ENCODE assay signal across 8 mouse cellular contexts in the genomic region with DNA sequence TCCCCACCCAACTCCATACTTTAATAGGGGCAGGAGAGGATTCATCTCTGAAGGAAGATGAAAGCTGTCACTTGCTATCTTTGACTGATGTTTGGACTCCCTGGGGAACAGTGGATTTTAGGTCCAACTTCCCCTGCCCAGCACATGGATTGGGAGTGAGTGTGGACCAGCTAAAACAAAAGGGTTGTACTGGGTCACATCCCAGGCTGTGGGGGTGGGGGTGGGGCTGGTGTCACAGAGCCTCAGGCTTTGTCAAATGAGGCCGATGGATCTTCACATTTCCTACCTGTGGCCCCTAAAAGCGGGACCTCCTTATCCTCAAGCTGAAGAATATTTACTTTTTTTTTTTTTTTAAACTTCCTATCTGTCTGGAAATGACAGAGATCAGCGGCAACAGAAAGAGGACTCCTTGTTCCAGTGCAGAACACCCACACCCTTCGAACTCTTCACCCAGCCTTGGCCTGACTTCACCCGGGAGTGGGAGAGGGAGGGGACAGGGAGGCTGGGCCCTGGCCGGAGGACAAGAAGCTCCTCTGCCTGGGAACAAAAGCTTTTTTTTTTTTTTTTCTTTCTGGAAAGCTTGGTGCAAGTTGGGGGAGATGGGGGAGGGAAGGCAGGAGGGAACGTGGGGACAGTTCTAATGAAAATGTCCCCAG. TPM values are rescaled to one million over a fixed set of nuclear protein-coding genes. Genes with fewer than 3 reads are reported as not detected.
DNase-seq lines count a peak whose midpoint lies in the region; ATAC-seq and TF ChIP-seq lines count a peak whose summit lies in the region.

No protein-coding gene starts in this region.

- TF ChIP-seq POLR2A in ES-Bruce4 (IDR thresholded peaks at IDR 0.05; ENCODE audit: insufficient read depth, low read length), result no peak

- ATAC-seq in embryonic facial prominence, embryonic 13.5 days (ENCODE audit: insufficient number of reproducible peaks, insufficient read depth, low FRiP score, low TSS enrichment, low read depth), result 0 out of 2 replicates have a peak, but pooled peaks have one; percentile 10
- ATAC-seq in forebrain, embryonic 16.5 days, result no peak
- ATAC-seq in monocyte, adult 5-6 weeks (replicated peaks; ENCODE audit: insufficient number of reproducible peaks, low FRiP score, low TSS enrichment, poor library complexity, severe bottlenecking), result no peak

- H3K4me2 ChIP-seq in embryonic facial prominence, embryonic 13.5 days, result no peak overlapping the region
- H3K4me2 ChIP-seq in forebrain, embryonic 16.5 days (ENCODE audit: low read length), result no peak overlapping the region

- 11% methylated on average over 7 of the region's 7 CpGs for WGBS in embryonic facial prominence, embryonic 13.5 days
- WGBS in embryonic facial prominence, embryonic 10.5 days, result 12% methylated on average over 7 of the region's 7 CpGs
- 10% methylated on average over 7 of the region's 7 CpGs for WGBS in forebrain, embryonic 16.5 days

- no peak for DNase-seq in embryonic facial prominence, embryonic 10.5 days (ENCODE audit: low spot score)
- DNase-seq in gastrocnemius, adult 2 months, result peak; percentile 91
- DNase-seq in lung, adult 18-20 months, result peak; percentile 92 to 96
- DNase-seq in B cell, adult 2 months, result no peak

- TF ChIP-seq EP300 in ES-Bruce4 (IDR thresholded peaks at IDR 0.05; ENCODE audit: insufficient read depth, low read depth, low read length), result no peak

- H3K27me3 ChIP-seq in embryonic facial prominence, embryonic 13.5 days, result no peaks in the 10 kb centered on the region
- H3K27me3 ChIP-seq in embryonic facial prominence, embryonic 10.5 days (replicated peaks; ENCODE audit: low read depth, poor library complexity, severe bottlenecking), result peaks cover 9% of the 10 kb centered on the region; the same call in 1 of the 2 replicates
- no peaks in the 10 kb centered on the region for H3K27me3 ChIP-seq in ES-Bruce4 (ENCODE audit: control insufficient read depth, insufficient read depth, low read length, poor library complexity, severe bottlenecking)
- no peaks in the 10 kb centered on the region for H3K27me3 ChIP-seq in forebrain, embryonic 16.5 days (replicated peaks; ENCODE audit: control insufficient read depth, insufficient read depth, low read length)

- no peaks in the 10 kb centered on the region for H3K36me3 ChIP-seq in embryonic facial prominence, embryonic 13.5 days
- H3K36me3 ChIP-seq in embryonic facial prominence, embryonic 10.5 days (replicated peaks), result no peaks in the 10 kb centered on the region
- no peaks in the 10 kb centered on the region for H3K36me3 ChIP-seq in ES-Bruce4 (ENCODE audit: control insufficient read depth, insufficient read depth, low read length, poor library complexity, severe bottlenecking)
- no peaks in the 10 kb centered on the region for H3K36me3 ChIP-seq in forebrain, embryonic 16.5 days (ENCODE audit: control insufficient read depth, insufficient read depth)

- no peak overlapping the region for H3K27ac ChIP-seq in embryonic facial prominence, embryonic 13.5 days
- H3K27ac ChIP-seq in embryonic facial prominence, embryonic 10.5 days (replicated peaks), result no peak overlapping the region; the same call in 1 of the 2 replicates
- peak overlapping the region; percentile 95 for H3K27ac ChIP-seq in ES-Bruce4 (ENCODE audit: insufficient read depth, low read length)
- peak overlapping the region; percentile 89 for H3K27ac ChIP-seq in gastrocnemius, adult 2 months
- no peak overlapping the region for H3K27ac ChIP-seq in forebrain, embryonic 16.5 days (ENCODE audit: low read length)

- no peak for TF ChIP-seq CTCF in ES-Bruce4 (IDR thresholded peaks at IDR 0.05; ENCODE audit: low read depth, low read length)
- no peak for TF ChIP-seq CTCF in gastrocnemius, adult 2 months (IDR thresholded peaks at IDR 0.05)

- H3K4me3 ChIP-seq in embryonic facial prominence, embryonic 13.5 days, result no peak overlapping the region
- no peak overlapping the region for H3K4me3 ChIP-seq in embryonic facial prominence, embryonic 10.5 days
- H3K4me3 ChIP-seq in ES-Bruce4 (ENCODE audit: low read depth, low read length), result 0 out of 2 replicates have a peak overlapping the region, but pooled peaks have one; percentile 11
- H3K4me3 ChIP-seq in gastrocnemius, adult 2 months, result no peak overlapping the region; the same call in 1 of the 2 replicates
- no peak overlapping the region for H3K4me3 ChIP-seq in forebrain, embryonic 16.5 days (replicated peaks; ENCODE audit: low read length)

- intact Hi-C loops in gastrocnemius, adult 2 months (cut with DNase I), result no loop called here

- peaks cover 11% of the 10 kb centered on the region; the same call in 1 of the 2 replicates for H3K4me1 ChIP-seq in embryonic facial prominence, embryonic 13.5 days
- peaks cover 17% of the 10 kb centered on the region for H3K4me1 ChIP-seq in embryonic facial prominence, embryonic 10.5 days
- H3K4me1 ChIP-seq in ES-Bruce4 (ENCODE audit: control insufficient read depth, insufficient read depth, low read length), result peaks cover 5% of the 10 kb centered on the region
- no peaks in the 10 kb centered on the region; the same call in 1 of the 2 replicates for H3K4me1 ChIP-seq in forebrain, embryonic 16.5 days (replicated peaks; ENCODE audit: control insufficient read depth, insufficient read depth, low read length)

- H3K9me3 ChIP-seq in embryonic facial prominence, embryonic 13.5 days, result peaks cover 2% of the 10 kb centered on the region; the same call in 1 of the 2 replicates
- H3K9me3 ChIP-seq in embryonic facial prominence, embryonic 10.5 days, result peaks cover 7% of the 10 kb centered on the region
- H3K9me3 ChIP-seq in ES-Bruce4 (replicated peaks; ENCODE audit: control insufficient read depth, insufficient read depth, low read length, poor library complexity, severe bottlenecking), result peaks cover 3% of the 10 kb centered on the region; the same call in 1 of the 2 replicates
- no peaks in the 10 kb centered on the region for H3K9me3 ChIP-seq in forebrain, embryonic 16.5 days (ENCODE audit: control insufficient read depth, low read length)

- no peak overlapping the region for H3K9ac ChIP-seq in embryonic facial prominence, embryonic 13.5 days
- H3K9ac ChIP-seq in ES-Bruce4 (ENCODE audit: low read depth, poor library complexity, severe bottlenecking), result peak overlapping the region; percentile 16; the same call in 1 of the 2 replicates
- H3K9ac ChIP-seq in forebrain, embryonic 16.5 days (replicated peaks; ENCODE audit: low read depth, low read length), result no peak overlapping the region

RNA-seq across cellular contexts. Expression of a gene that starts 14.8 kb away (rescaled TPM):
- polyA plus RNA-seq in embryonic facial prominence, embryonic 13.5 days (2015; fragmentation: Nextera tagmentation; extraction: Ambion mirVana), result 24.3 TPM in 2 replicates
- 35.1 and 37.1 TPM in 2 replicates for polyA plus RNA-seq in embryonic facial prominence, embryonic 10.5 days (2016; fragmentation: Nextera tagmentation; extraction: Ambion mirVana)
- 21.2 and 23.5 TPM in 2 replicates for polyA plus RNA-seq in ES-Bruce4 (2011; ENCODE audit: insufficient read depth, insufficient read length, low read depth, missing spikeins)
- total RNA-seq in gastrocnemius, adult 2 months (2021), result 10 to 100 TPM; 32.2 to 33.8 TPM
- 61.5 and 62.7 TPM in 2 replicates for polyA plus RNA-seq in forebrain, embryonic 16.5 days (2015; fragmentation: Nextera tagmentation; extraction: Ambion mirVana)
- total RNA-seq in monocyte, adult 5-6 weeks (2017), result 25.1 to 34.7 TPM (median 25.9 TPM) in 3 replicates

RNA-seq across cellular contexts. Expression of a gene that starts 47.4 kb away (rescaled TPM):
- 36.5 and 37.7 TPM in 2 replicates for polyA plus RNA-seq in embryonic facial prominence, embryonic 13.5 days (2015; fragmentation: Nextera tagmentation; extraction: Ambion mirVana)
- 13.5 and 17.3 TPM in 2 replicates for polyA plus RNA-seq in embryonic facial prominence, embryonic 10.5 days (2016; fragmentation: Nextera tagmentation; extraction: Ambion mirVana)
- polyA plus RNA-seq in ES-Bruce4 (2011; ENCODE audit: insufficient read depth, insufficient read length, low read depth, missing spikeins), result 37.9 and 40.3 TPM in 2 replicates
- total RNA-seq in gastrocnemius, adult 2 months (2021), result 10 to 100 TPM; 21.5 to 28.2 TPM
- 67.0 and 74.0 TPM in 2 replicates for polyA plus RNA-seq in forebrain, embryonic 16.5 days (2015; fragmentation: Nextera tagmentation; extraction: Ambion mirVana)
- 15.1 to 32.7 TPM (median 18.2 TPM) in 3 replicates for total RNA-seq in monocyte, adult 5-6 weeks (2017)

RNA-seq across cellular contexts. Expression of a gene that starts 58.2 kb away (rescaled TPM):
- polyA plus RNA-seq in embryonic facial prominence, embryonic 13.5 days (2015; fragmentation: Nextera tagmentation; extraction: Ambion mirVana), result 0.12 and 0.15 TPM in 2 replicates
- 0.05 and 0.06 TPM in 2 replicates for polyA plus RNA-seq in embryonic facial prominence, embryonic 10.5 days (2016; fragmentation: Nextera tagmentation; extraction: Ambion mirVana)
- not detected in 2 replicates for polyA plus RNA-seq in ES-Bruce4 (2011; ENCODE audit: insufficient read depth, insufficient read length, low read depth, missing spikeins)
- not detected for total RNA-seq in gastrocnemius, adult 2 months (2021)
- 5.2 and 9.4 TPM in 2 replicates for polyA plus RNA-seq in forebrain, embryonic 16.5 days (2015; fragmentation: Nextera tagmentation; extraction: Ambion mirVana)
- total RNA-seq in monocyte, adult 5-6 weeks (2017), result 0.38 TPM in 1 of 3 replicates, not detected in the others

Comparison
In these comparisons a context has a peak if more than half of its experiments do, and no peak if none do; other contexts are left out.
1. H3K27ac ChIP-seq: peak in ES-Bruce4 (single experiment) and gastrocnemius, adult 2 months (single experiment); none in embryonic facial prominence, embryonic 13.5 days (single experiment), embryonic facial prominence, embryonic 10.5 days (single experiment) and forebrain, embryonic 16.5 days (single experiment).
2. DNase-seq: peak in gastrocnemius, adult 2 months (single experiment) and lung, adult 18-20 months (2 of 2); none in embryonic facial prominence, embryonic 10.5 days (single experiment) and B cell, adult 2 months (0 of 2).